In the genomic region with DNA sequence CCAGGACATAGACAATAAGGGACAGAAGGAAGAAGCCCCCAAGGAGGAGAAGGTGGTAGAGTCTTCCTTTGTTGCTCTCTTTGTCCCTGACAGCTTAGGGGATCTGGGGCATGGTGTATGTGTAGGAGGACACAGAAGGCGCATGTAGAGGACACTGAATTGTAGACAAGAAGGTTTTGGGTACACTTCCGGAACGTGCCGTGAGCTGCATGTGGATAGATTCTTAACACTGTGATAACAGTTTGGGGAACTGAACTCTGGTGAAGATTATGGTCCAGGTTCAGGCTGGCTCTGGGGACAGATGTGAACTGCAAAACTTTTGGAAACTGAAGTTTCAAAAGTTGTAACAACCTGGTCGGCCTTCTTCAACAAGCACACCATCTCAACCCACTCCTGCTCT, we compare ENCODE assay signal across 29 mouse cellular contexts. TPM values are rescaled to one million over a fixed set of nuclear protein-coding genes. Genes with fewer than 3 reads are reported as not detected.
DNase-seq lines count a peak whose midpoint lies in the region; ATAC-seq and TF ChIP-seq lines count a peak whose summit lies in the region.
"Had no signal": no experiment of that assay in that cellular context is flagged by ENCODE, and none has a peak within 500 bp of the region (broad histone marks: within the 10 kb centered on the region; RNA-seq: fewer than 3 reads in every experiment).

No protein-coding gene starts in this region.

- no peak overlapping the region for H3K9ac ChIP-seq in embryonic facial prominence, embryonic 13.5 days
- no peak overlapping the region for H3K9ac ChIP-seq in intestine, embryonic 16.5 days (ENCODE audit: low read depth, low read length)
- H3K9ac ChIP-seq in intestine, postnatal 0 days (ENCODE audit: low read depth, low read length): no peak overlapping the region
- H3K9ac ChIP-seq in embryonic facial prominence, embryonic 15.5 days: no peak overlapping the region
- H3K9ac ChIP-seq: forebrain, embryonic 12.5 days had no signal

- H3K4me1 ChIP-seq in embryonic facial prominence, embryonic 13.5 days: peaks cover 16% of the 10 kb centered on the region
- H3K4me1 ChIP-seq in embryonic facial prominence, embryonic 10.5 days: peaks cover under 1% of the 10 kb centered on the region; the same call in 1 of the 2 replicates
- H3K4me1 ChIP-seq in intestine, embryonic 16.5 days (ENCODE audit: control insufficient read depth, insufficient read depth, low read length): peaks cover 3% of the 10 kb centered on the region
- no peaks in the 10 kb centered on the region for H3K4me1 ChIP-seq in intestine, postnatal 0 days (replicated peaks; ENCODE audit: control insufficient read depth, insufficient read depth, low read length)
- 0 out of 2 replicates have a peak, but pooled peaks cover 5% of the 10 kb centered on the region for H3K4me1 ChIP-seq in embryonic facial prominence, embryonic 15.5 days
- H3K4me1 ChIP-seq in small intestine, adult 2 months (ENCODE audit: control insufficient read depth, insufficient read depth, insufficient read length, low read length): peaks cover 17% of the 10 kb centered on the region; the same call in 1 of the 2 replicates
- H3K4me1 ChIP-seq: forebrain, embryonic 10.5 days; forebrain, embryonic 12.5 days had no signal

- H3K27ac ChIP-seq in embryonic facial prominence, embryonic 13.5 days: 0 out of 2 replicates have a peak overlapping the region, but pooled peaks have one; percentile 68
- no peak overlapping the region for H3K27ac ChIP-seq in embryonic facial prominence, embryonic 10.5 days (replicated peaks)
- H3K27ac ChIP-seq in intestine, embryonic 16.5 days (ENCODE audit: low read length): no peak overlapping the region; the same call in 1 of the 2 replicates
- H3K27ac ChIP-seq in intestine, postnatal 0 days (ENCODE audit: low read depth, low read length): no peak overlapping the region
- H3K27ac ChIP-seq in embryonic facial prominence, embryonic 15.5 days (replicated peaks): peak overlapping the region; percentile 61
- H3K27ac ChIP-seq in small intestine, adult 2 months (ENCODE audit: insufficient read depth, low read depth, low read length): peak overlapping the region; percentile 26
- H3K27ac ChIP-seq: forebrain, embryonic 10.5 days; forebrain, embryonic 12.5 days had no signal

- TF ChIP-seq CTCF in intestine, postnatal 0 days (IDR thresholded peaks at IDR 0.05; ENCODE audit: low read depth): no peak
- no peak for TF ChIP-seq CTCF in small intestine, adult 2 months (IDR thresholded peaks at IDR 0.05; ENCODE audit: extremely low read depth, insufficient read length, insufficient replicate concordance, low read depth, low read length)

- H3K36me3 ChIP-seq in embryonic facial prominence, embryonic 13.5 days: no peaks in the 10 kb centered on the region
- H3K36me3 ChIP-seq in embryonic facial prominence, embryonic 10.5 days (replicated peaks): no peaks in the 10 kb centered on the region
- no peaks in the 10 kb centered on the region for H3K36me3 ChIP-seq in intestine, embryonic 16.5 days (ENCODE audit: control insufficient read depth, insufficient read depth, low read length)
- no peaks in the 10 kb centered on the region for H3K36me3 ChIP-seq in intestine, postnatal 0 days (ENCODE audit: control insufficient read depth, insufficient read depth)
- no peaks in the 10 kb centered on the region for H3K36me3 ChIP-seq in embryonic facial prominence, embryonic 15.5 days
- H3K36me3 ChIP-seq in small intestine, adult 2 months (ENCODE audit: control insufficient read depth, insufficient read depth, low read length): no peaks in the 10 kb centered on the region
- H3K36me3 ChIP-seq: forebrain, embryonic 10.5 days; forebrain, embryonic 12.5 days; G1E had no signal

- H3K9me3 ChIP-seq in embryonic facial prominence, embryonic 13.5 days: no peaks in the 10 kb centered on the region
- H3K9me3 ChIP-seq in embryonic facial prominence, embryonic 10.5 days: no peaks in the 10 kb centered on the region
- no peaks in the 10 kb centered on the region for H3K9me3 ChIP-seq in intestine, embryonic 16.5 days (ENCODE audit: control insufficient read depth, low read length)
- H3K9me3 ChIP-seq in intestine, postnatal 0 days (ENCODE audit: control insufficient read depth): no peaks in the 10 kb centered on the region
- no peaks in the 10 kb centered on the region for H3K9me3 ChIP-seq in embryonic facial prominence, embryonic 15.5 days (replicated peaks)
- H3K9me3 ChIP-seq: forebrain, embryonic 10.5 days; forebrain, embryonic 12.5 days; G1E had no signal

- no peak overlapping the region for H3K4me3 ChIP-seq in embryonic facial prominence, embryonic 13.5 days
- no peak overlapping the region for H3K4me3 ChIP-seq in embryonic facial prominence, embryonic 10.5 days
- H3K4me3 ChIP-seq in intestine, embryonic 16.5 days (ENCODE audit: low read length): no peak overlapping the region
- no peak overlapping the region for H3K4me3 ChIP-seq in intestine, postnatal 0 days (ENCODE audit: low read depth, low read length)
- no peak overlapping the region for H3K4me3 ChIP-seq in embryonic facial prominence, embryonic 15.5 days (replicated peaks)
- H3K4me3 ChIP-seq in small intestine, adult 2 months (ENCODE audit: low read depth, low read length): no peak overlapping the region
- H3K4me3 ChIP-seq: erythroblast, embryonic 14.5 days; forebrain, embryonic 10.5 days; forebrain, embryonic 12.5 days had no signal

- WGBS in embryonic facial prominence, embryonic 13.5 days: 91% methylated on average over 5 of the region's 5 CpGs
- 93% methylated on average over 5 of the region's 5 CpGs for WGBS in embryonic facial prominence, embryonic 10.5 days
- 75% methylated on average over 5 of the region's 5 CpGs for WGBS in intestine, embryonic 16.5 days
- WGBS in intestine, postnatal 0 days: 56% methylated on average over 5 of the region's 5 CpGs
- 83% methylated on average over 5 of the region's 5 CpGs for WGBS in embryonic facial prominence, embryonic 15.5 days
- 38% methylated on average over 5 of the region's 5 CpGs for WGBS in small intestine, adult 2 months

- TF ChIP-seq POLR2A in small intestine, adult 2 months (IDR thresholded peaks at IDR 0.05; ENCODE audit: low read depth, low read length): no peak

- no peak for ATAC-seq in embryonic facial prominence, embryonic 13.5 days (ENCODE audit: insufficient number of reproducible peaks, insufficient read depth, low FRiP score, low TSS enrichment, low read depth)
- peak; percentile 8; the same call in 1 of the 2 replicates for ATAC-seq in intestine, embryonic 16.5 days
- ATAC-seq in intestine, postnatal 0 days: no peak
- ATAC-seq in embryonic facial prominence, embryonic 15.5 days (ENCODE audit: insufficient number of reproducible peaks, low FRiP score, low TSS enrichment, low read depth): no peak
- ATAC-seq: CD4-positive, CD25-positive, alpha-beta regulatory T cell, adult 4 months; forebrain, embryonic 14.5 days; forebrain, embryonic 16.5 days had no signal

- DNase-seq in embryonic facial prominence, embryonic 10.5 days (ENCODE audit: low spot score): no peak
- no peak for DNase-seq in urinary bladder, postnatal 4 days (ENCODE audit: low spot score in 2 of 2)
- DNase-seq in embryo, embryonic 11 days: no peak
- DNase-seq: adrenal gland, adult 2 months; adrenal gland, postnatal 10 days; adrenal gland, postnatal 25 days; B cell, adult 2 months; cerebellum, adult 11 months; cerebellum, adult 18-20 months; cerebellum, adult 8-10 months; cerebellum, adult 9-11 months; cerebellum, postnatal 14 days; cerebellum, postnatal 36 days had no signal

- no peak overlapping the region for H3K4me2 ChIP-seq in embryonic facial prominence, embryonic 13.5 days
- no peak overlapping the region; the same call in 1 of the 2 replicates for H3K4me2 ChIP-seq in intestine, embryonic 16.5 days (ENCODE audit: low read depth, low read length)
- H3K4me2 ChIP-seq in intestine, postnatal 0 days (replicated peaks; ENCODE audit: low read depth): no peak overlapping the region
- H3K4me2 ChIP-seq in embryonic facial prominence, embryonic 15.5 days (replicated peaks): no peak overlapping the region
- H3K4me2 ChIP-seq: forebrain, embryonic 12.5 days had no signal

- no peaks in the 10 kb centered on the region for H3K27me3 ChIP-seq in embryonic facial prominence, embryonic 13.5 days
- H3K27me3 ChIP-seq in embryonic facial prominence, embryonic 10.5 days (replicated peaks; ENCODE audit: low read depth, poor library complexity, severe bottlenecking): no peaks in the 10 kb centered on the region
- H3K27me3 ChIP-seq in intestine, embryonic 16.5 days (replicated peaks; ENCODE audit: control insufficient read depth, insufficient read depth, low read length): no peaks in the 10 kb centered on the region
- no peaks in the 10 kb centered on the region for H3K27me3 ChIP-seq in intestine, postnatal 0 days (replicated peaks; ENCODE audit: control insufficient read depth, insufficient read depth, low read length)
- no peaks in the 10 kb centered on the region for H3K27me3 ChIP-seq in embryonic facial prominence, embryonic 15.5 days
- H3K27me3 ChIP-seq in small intestine, adult 2 months (ENCODE audit: control insufficient read depth, insufficient read depth, low read length): no peaks in the 10 kb centered on the region
- H3K27me3 ChIP-seq: CH12.LX; forebrain, embryonic 12.5 days had no signal

RNA-seq across cellular contexts. Expression of a gene that starts 13.4 kb away (rescaled TPM):
- 0.21 TPM in 1 of 2 replicates, not detected in the other for polyA plus RNA-seq in embryonic facial prominence, embryonic 13.5 days (2015; fragmentation: Nextera tagmentation; extraction: Ambion mirVana)
- 0.11 and 0.31 TPM in 2 replicates for polyA plus RNA-seq in embryonic facial prominence, embryonic 10.5 days (2016; fragmentation: Nextera tagmentation; extraction: Ambion mirVana)
- polyA plus RNA-seq in intestine, embryonic 16.5 days (2015; fragmentation: Nextera tagmentation; extraction: Ambion mirVana): 0.10 and 0.26 TPM in 2 replicates
- 0.14 and 0.25 TPM in 2 replicates for polyA plus RNA-seq in intestine, postnatal 0 days (2015; fragmentation: Nextera tagmentation; extraction: Ambion mirVana)
- 0.12 and 0.26 TPM in 2 replicates for polyA plus RNA-seq in embryonic facial prominence, embryonic 15.5 days (2015; fragmentation: Nextera tagmentation; extraction: Ambion mirVana)
- 2.8 TPM in 1 of 2 replicates, not detected in the other for polyA plus RNA-seq in small intestine, adult 2 months (2012; rRNA removed)
- polyA plus RNA-seq: CD4-positive, CD25-positive, alpha-beta regulatory T cell, adult 4 months; embryonic facial prominence, embryonic 11.5 days; forebrain, embryonic 10.5 days; forebrain, embryonic 12.5 days; forebrain, embryonic 14.5 days; forebrain, embryonic 16.5 days; G1E had no signal

RNA-seq across cellular contexts. Expression of a gene that starts 33.0 kb away (rescaled TPM):
- not detected in 2 replicates for polyA plus RNA-seq in embryonic facial prominence, embryonic 13.5 days (2015; fragmentation: Nextera tagmentation; extraction: Ambion mirVana)
- not detected in 2 replicates for polyA plus RNA-seq in embryonic facial prominence, embryonic 10.5 days (2016; fragmentation: Nextera tagmentation; extraction: Ambion mirVana)
- polyA plus RNA-seq in intestine, embryonic 16.5 days (2015; fragmentation: Nextera tagmentation; extraction: Ambion mirVana): not detected in 2 replicates
- polyA plus RNA-seq in intestine, postnatal 0 days (2015; fragmentation: Nextera tagmentation; extraction: Ambion mirVana): not detected in 2 replicates
- polyA plus RNA-seq in embryonic facial prominence, embryonic 15.5 days (2015; fragmentation: Nextera tagmentation; extraction: Ambion mirVana): not detected in 2 replicates
- polyA plus RNA-seq in small intestine, adult 2 months (2012; rRNA removed): not detected in 2 replicates
- polyA plus RNA-seq: adrenal gland, adult 2 months; brain, embryonic 14.5 days; CD4-positive, CD25-positive, alpha-beta regulatory T cell, adult 4 months; embryonic facial prominence, embryonic 11.5 days; erythroblast, embryonic 14.5 days; forebrain, embryonic 10.5 days; forebrain, embryonic 12.5 days; forebrain, embryonic 14.5 days; forebrain, embryonic 16.5 days; frontal cortex, adult 2 months; G1E had no signal

Comparison
In these comparisons a context has a peak if more than half of its experiments do, and no peak if none do; other contexts are left out.
1. H3K27ac ChIP-seq: peak in embryonic facial prominence, embryonic 13.5 days (single experiment), embryonic facial prominence, embryonic 15.5 days (single experiment) and small intestine, adult 2 months (single experiment); none in embryonic facial prominence, embryonic 10.5 days (single experiment), intestine, embryonic 16.5 days (single experiment) and intestine, postnatal 0 days (single experiment).